Mouse (Mus musculus): ENCODE results near the gene Eif2b1.
"Not testable (repeated sequence)": the region's sequence is repeated elsewhere in the genome, so short reads cannot be mapped to it uniquely, and the experiment has no call there.

Gene Eif2b1

GRCm38 (mm10) chr5:124550737-124551136, 28.2 kb downstream of the Eif2b1 start:
- DNase-seq (ENCODE audit: low spot score) = not testable (repeated sequence)

GRCm38 (mm10) chr5:124541602-124541973, 37.3 kb downstream of the Eif2b1 start:
- no peak for DNase-seq (ENCODE audit: low spot score)

- peak; percentile 74 for DNase-seq (ENCODE audit: low spot score)
Observed at GRCm38 (mm10) chr5:124540905-124541601, 37.9 kb downstream of the Eif2b1 start.

- peak; percentile 95 for DNase-seq (ENCODE audit: low spot score)
Observed at GRCm38 (mm10) chr5:124540383-124540786, 38.5 kb downstream of the Eif2b1 start, which contains the start of gene Tmed2. TSS of gene Tmed2 (plus strand) at chr5:124540695.

- DNase-seq (ENCODE audit: low spot score) = no peak
Observed at GRCm38 (mm10) chr5:124539905-124540304, 39.0 kb downstream of the Eif2b1 start.

GRCm38 (mm10) chr5:124538813-124539792, 39.8 kb downstream of the Eif2b1 start:
- DNase-seq (ENCODE audit: low spot score) = peak; percentile 59

- peak; percentile 55 for DNase-seq (ENCODE audit: low spot score)
Observed at GRCm38 (mm10) chr5:124536776-124537175, 42.2 kb downstream of the Eif2b1 start.

GRCm38 (mm10) chr5:124535016-124535415, 43.9 kb downstream of the Eif2b1 start:
- no peak for DNase-seq (ENCODE audit: low spot score)

- DNase-seq (ENCODE audit: low spot score) = no peak
Observed at GRCm38 (mm10) chr5:124532451-124532850, 46.5 kb downstream of the Eif2b1 start.

GRCm38 (mm10) chr5:124531583-124531930, 47.4 kb downstream of the Eif2b1 start:
- DNase-seq (ENCODE audit: low spot score) = no peak

- peak; percentile 80 for DNase-seq (ENCODE audit: low spot score)
Observed at GRCm38 (mm10) chr5:124530655-124531582, 48.0 kb downstream of the Eif2b1 start, which contains the start of gene Rilpl1. TSS of gene Rilpl1 (minus strand) at chr5:124531391.

- DNase-seq (ENCODE audit: low spot score) = no peak
Observed at GRCm38 (mm10) chr5:124529697-124530096, 49.2 kb downstream of the Eif2b1 start.

- DNase-seq (ENCODE audit: low spot score) = no peak
Observed at GRCm38 (mm10) chr5:124529191-124529651, 49.7 kb downstream of the Eif2b1 start.

GRCm38 (mm10) chr5:124528791-124529190, 50.1 kb downstream of the Eif2b1 start:
- DNase-seq (ENCODE audit: low spot score) = no peak

GRCm38 (mm10) chr5:124528351-124528750, 50.6 kb downstream of the Eif2b1 start:
- DNase-seq (ENCODE audit: low spot score) = no peak

- no peak for DNase-seq (ENCODE audit: low spot score)
Observed at GRCm38 (mm10) chr5:124524943-124525342, 54.0 kb downstream of the Eif2b1 start.

- DNase-seq (ENCODE audit: low spot score) = no peak
Observed at GRCm38 (mm10) chr5:124523032-124523431, 55.9 kb downstream of the Eif2b1 start.

- no peak for DNase-seq (ENCODE audit: low spot score)
Observed at GRCm38 (mm10) chr5:124521588-124521987, 57.3 kb downstream of the Eif2b1 start.

Measured in urinary bladder, postnatal 14 days (tissue).